Mouse (Mus musculus) erythroblast, embryonic 14.5 days (primary cell): ENCODE data around the gene Selenoo.

ENCODE experiments used
- GATA1 ChIP-seq: IDR thresholded peaks from 2 replicates; pipeline ENCODE4 v1.6.1; 2012; ENCODE audit warnings: low read length, inconsistent platforms, mixed read lengths
- TAL1 ChIP-seq: IDR thresholded peaks from 3 replicates; pipeline ENCODE4 v1.6.1; 2012; ENCODE audit warnings: low read length, inconsistent platforms, mixed read lengths

GRCm38 (mm10) chr15:89054666-89055065 lies 34.2 kb upstream of the Selenoo start:
- no peak for TF ChIP-seq GATA1
- TF ChIP-seq TAL1, result no peak
